Mouse (Mus musculus) CD8-positive naive resting alpha-beta T cell, adult 2 months (primary cell): ENCODE results near the gene Cdc14b.

Source experiments
- DNase-seq, 2 experiments: peaks; one replicate each; pipeline ENCODE4 v3.0.0; 2022; ENCODE audit warnings: low read depth in 2 of 2, low spot score in 2 of 2

The Cdc14b gene

DNA sequence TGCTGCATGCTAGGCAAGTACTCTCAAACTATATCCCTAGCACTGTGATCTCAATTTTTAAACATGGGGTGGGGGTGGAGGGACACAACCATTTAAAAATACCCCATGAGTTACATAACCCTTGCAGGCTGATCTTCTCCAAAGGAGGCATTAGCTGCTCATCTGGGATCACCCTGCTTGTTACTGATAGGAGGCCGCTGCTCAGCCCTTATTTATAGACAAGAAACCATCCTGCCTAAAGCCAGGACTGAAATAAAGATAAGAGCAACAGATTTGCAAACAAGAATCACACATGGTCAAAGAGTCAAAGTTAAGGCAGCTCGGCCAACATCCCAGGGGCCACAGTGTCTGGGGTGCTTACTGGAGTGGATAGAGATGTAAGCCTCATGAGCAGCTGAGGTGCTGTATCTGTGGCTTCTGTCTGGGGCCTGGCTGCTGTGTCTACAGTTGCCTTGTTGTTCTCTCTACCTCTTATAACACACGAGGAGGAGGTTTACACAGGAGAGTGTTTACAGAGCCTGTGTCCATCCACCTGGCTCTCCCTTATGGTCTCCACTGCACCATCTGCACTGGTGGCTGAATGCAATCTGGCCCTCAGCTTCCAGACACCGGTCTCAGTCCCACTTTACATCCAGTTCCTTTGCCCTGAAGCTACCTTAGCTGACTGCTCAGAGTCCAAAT is 38.0 kb downstream of the Cdc14b start:
- DNase-seq: no peak

GRCm38 (mm10) chr13:64235777-64236176 is 39.3 kb downstream of the Cdc14b start:
- DNase-seq: no peak

- DNase-seq: no peak
These were observed 39.9 kb downstream of the Cdc14b start for GRCm38 (mm10) chr13:64235062-64235715.

- DNase-seq: no peak
These were observed 42.0 kb downstream of the Cdc14b start for GRCm38 (mm10) chr13:64233139-64233538.

- no peak for DNase-seq
These were observed 48.4 kb downstream of the Cdc14b start for GRCm38 (mm10) chr13:64226725-64227124.

GRCm38 (mm10) chr13:64225738-64226137 is 49.4 kb downstream of the Cdc14b start:
- DNase-seq: no peak

DNA sequence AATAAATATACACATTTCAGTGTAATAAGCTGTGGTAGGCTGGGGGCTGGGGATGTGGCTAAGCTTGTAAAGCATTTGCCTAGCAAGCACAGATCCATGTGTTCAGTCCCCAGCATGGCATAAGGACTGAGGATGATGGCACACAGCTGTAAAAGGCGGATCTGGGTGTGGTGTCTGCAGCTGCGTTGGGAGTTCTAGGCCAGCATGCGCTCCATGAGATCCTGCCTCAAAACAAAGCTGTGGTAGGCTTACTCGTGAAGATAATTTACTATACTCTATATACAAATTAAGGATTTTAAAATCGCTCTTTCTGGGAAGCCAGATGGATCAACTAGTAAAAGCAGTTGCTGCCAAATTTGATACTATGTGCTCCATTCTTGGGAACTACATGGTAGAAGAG is 60.2 kb downstream of the Cdc14b start:
- DNase-seq: no peak

GRCm38 (mm10) chr13:64211995-64212603 is 63.0 kb downstream of the Cdc14b start:
- no peak for DNase-seq

DNA sequence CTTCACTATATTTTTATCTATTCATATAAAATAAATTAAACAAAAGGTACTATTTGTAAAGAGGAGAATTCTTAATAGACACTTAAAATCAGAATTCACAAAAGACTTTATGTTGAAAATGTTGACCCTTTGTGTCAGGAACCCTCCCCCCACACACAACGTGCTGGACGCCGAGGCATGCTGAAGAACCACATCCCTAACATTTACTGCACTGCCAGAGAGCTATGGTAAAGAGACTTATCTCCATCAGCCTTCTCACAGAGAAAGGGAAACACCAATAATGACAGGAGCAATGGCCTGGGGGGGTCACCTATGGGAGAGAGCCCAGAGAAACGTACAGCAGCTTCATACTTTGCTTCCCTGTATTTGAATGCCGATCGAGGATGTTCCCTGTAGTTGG is 66.9 kb downstream of the Cdc14b start:
- no peak for DNase-seq

DNA sequence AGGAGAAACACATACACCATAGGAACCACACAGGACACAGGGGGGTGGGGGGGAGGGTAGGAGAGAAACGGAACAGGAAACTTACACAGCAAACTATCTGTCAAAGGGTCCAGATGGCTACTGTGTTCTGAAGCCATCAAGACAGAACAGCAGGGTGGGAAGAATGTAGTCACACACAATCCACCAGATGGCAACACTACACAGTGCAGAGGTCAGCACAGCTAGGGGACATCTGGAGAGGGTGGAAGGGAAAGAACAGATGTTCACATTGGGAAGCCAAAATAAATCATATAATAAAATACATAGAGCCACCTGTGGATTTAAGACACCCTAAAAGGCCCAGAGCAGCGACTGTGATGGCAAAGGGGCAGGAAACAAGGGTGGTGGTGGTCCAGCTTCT is 69.9 kb downstream of the Cdc14b start:
- no peak for DNase-seq

DNA sequence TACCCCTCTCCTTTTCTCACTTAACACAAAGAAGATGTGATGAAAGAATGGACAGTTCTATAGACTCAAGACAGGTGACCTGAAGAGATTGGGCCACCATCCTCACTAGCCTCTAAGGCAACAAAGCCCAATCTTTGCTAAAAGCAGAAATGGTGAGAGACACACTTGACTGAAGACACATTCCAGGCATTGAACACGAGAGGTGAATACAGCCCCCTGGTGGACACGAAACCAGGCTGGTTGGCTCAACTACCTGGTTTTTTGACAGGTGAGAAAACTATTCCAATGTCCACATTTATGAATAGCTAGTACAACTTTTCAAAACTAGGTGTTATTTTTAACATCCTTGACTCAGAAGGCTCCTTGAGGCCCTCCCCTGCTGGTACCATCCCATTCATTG is 70.4 kb downstream of the Cdc14b start:
- DNase-seq: no peak

- no peak for DNase-seq
These were observed 74.2 kb downstream of the Cdc14b start for GRCm38 (mm10) chr13:64200911-64201310.

DNA sequence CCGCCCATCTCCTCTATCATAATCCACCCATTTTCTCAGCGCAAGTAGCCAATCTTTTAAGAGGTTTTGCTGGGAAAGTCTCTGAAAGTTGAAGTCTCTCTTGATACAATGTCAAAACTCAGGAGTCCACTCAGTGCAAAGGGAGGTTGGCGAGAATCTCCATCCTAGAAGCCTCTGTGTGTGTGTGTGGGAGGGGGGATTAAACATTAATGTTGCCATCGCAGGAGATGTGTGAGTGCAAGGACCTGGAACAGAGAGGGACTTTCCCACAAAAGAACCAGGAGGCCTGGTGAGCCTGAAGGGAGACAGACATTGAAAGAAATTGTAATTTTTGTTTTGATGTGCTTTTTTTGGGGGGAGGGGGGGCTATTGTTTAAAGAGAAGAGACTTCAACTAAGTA is 76.8 kb downstream of the Cdc14b start:
- DNase-seq: no peak

- no peak for DNase-seq
These were observed 77.2 kb downstream of the Cdc14b start for GRCm38 (mm10) chr13:64197899-64198298.

DNA sequence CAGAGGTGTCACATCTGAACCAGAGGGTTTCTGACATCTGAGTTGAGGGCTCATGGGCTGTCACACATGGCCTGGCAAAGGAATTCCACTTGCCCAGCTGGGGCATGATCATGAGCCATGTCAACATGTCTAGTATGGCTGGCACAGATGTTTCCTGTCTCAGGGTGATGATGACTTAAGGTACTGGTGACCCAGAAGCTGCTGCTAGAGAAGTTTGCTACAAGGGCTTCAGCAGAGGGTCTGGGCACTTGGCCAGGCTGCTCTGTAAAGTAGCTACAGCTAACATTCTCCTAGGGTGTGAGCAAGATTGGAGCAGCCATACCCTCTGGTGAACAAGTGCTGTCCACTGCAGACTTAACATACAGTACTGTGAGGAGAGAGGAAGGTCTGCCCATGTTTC is 88.0 kb downstream of the Cdc14b start:
- no peak for DNase-seq

- DNase-seq: no peak
These were observed 88.6 kb downstream of the Cdc14b start for GRCm38 (mm10) chr13:64186516-64186915.

- DNase-seq: no peak
These were observed 89.5 kb downstream of the Cdc14b start for GRCm38 (mm10) chr13:64185586-64185985.

- no peak for DNase-seq
These were observed 89.9 kb downstream of the Cdc14b start for GRCm38 (mm10) chr13:64185176-64185575.

- no peak for DNase-seq
These were observed 90.7 kb downstream of the Cdc14b start for GRCm38 (mm10) chr13:64184361-64184760.

DNA sequence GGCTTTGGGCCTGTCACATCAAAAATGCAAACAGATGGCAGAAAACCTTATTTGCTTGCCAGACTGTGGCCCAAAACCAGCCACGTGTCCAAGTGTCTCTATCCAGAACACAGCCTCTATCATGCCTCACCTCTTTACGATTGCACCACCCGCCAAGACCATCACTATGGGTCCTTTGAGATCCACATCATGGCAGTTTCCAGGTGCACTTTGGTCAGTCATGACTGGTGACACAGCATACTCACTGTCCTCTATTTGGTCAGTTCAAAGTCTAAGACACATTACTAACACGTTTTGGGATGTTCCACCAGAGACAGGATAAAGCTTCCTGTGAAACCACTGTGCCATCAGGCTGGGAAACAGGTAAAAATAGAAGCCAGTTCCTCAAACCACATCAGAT is 91.5 kb downstream of the Cdc14b start:
- DNase-seq: no peak

GRCm38 (mm10) chr13:64182091-64182490 is 93.0 kb downstream of the Cdc14b start:
- no peak for DNase-seq

DNA sequence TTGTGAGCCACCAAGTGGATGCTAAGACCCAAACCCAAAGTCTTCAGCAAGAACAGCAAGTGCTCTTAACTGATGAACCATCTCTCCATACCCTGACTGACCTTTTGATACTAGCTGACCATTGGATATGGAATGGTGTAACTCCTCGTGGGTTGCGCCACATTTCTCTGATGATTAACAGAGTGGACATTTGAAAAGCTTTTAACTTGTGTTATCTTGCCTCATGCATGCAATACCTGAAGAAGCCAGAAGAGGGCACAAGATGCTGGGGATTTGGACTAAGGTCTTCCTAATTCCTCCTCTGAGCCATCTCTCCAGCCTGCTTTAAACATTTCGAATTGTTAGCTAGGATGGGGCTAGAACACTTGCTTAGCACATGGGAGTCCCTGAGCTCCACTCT is 94.2 kb downstream of the Cdc14b start:
- peak; percentile 43 to 56 for DNase-seq

GRCm38 (mm10) chr13:64180300-64180699 is 94.8 kb downstream of the Cdc14b start:
- DNase-seq: no peak
